Mouse (Mus musculus): ENCODE measurements around the gene Krtap1-5.

Gene Krtap1-5

DNA sequence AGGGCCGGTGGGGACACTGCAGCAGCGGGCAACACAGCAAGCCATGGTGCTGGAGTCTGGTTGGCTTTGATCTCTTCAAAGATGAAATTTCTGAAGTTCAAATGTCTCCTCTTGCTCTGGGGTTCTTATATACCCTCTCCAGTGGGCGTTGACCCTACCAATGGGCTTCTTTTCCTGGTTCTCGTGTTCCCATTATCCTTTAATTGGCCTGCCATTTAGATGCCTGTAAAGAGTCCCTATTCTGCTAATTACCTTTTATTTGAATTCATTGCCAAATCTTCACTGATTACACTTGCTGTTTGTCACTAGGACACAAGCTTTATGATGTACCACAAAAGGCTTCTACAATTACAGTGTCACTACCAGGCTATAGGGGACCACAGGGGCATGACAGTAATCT lies 30.1 kb downstream of the Krtap1-5 start, which contains the start of gene Krtap3-3:
Krtap3-3 (minus strand) TSS at position 101 of the 400 bp plus-strand sequence.
- no peak for DNase-seq (ENCODE audit: low read depth in 1 of 2, low spot score in 2 of 2)

DNA sequence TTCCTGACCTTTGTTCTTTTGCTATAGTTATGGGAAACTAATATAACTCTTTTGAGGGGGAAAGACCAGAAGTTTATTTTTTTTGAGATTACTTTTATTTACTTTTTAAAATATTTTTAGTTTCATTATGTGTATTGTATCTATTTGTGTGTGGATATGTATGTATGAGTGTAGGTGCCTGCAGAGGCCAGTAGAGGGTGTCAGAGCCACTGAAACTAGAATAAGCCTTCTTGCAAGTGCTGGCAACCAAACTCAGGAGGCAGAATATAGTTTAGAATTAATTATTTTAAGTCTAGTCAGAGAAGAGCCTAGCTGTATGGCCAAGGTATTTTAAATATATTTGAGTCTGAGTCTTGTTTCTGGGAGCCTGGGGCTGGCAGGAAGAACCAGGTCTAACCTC lies 32.9 kb downstream of the Krtap1-5 start:
- no peak for DNase-seq (ENCODE audit: low read depth in 1 of 2, low spot score in 2 of 2)

DNA sequence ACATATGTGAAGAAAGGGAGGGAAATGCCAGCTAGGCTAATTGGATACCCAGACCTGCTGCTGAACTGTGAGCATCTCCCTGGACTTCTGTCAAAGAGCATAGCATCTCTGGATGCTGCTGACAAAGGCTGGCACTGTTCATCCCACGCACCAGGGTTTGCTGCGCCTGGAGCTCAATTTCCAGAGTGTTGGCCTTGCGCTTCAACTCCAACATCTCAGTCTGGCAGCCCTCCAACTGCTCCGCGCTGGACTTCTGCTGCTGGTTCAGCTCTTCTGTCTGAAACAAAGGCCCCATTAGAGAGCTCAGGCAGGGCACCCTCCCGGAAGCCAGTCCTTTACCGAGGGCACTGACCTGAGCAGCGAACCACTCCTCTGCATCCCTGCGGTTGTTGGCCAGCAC lies 41.1 kb downstream of the Krtap1-5 start:
- DNase-seq (ENCODE audit: low read depth in 1 of 2, low spot score in 2 of 2) = no peak

All from monocyte, adult 2 months (primary cell).